ENCODE assay signal across 17 mouse cellular contexts in genomic region chr7:101449855-101450254, GRCm38 (mm10). TPM values are rescaled to one million over a fixed set of nuclear protein-coding genes. Genes with fewer than 3 reads are reported as not detected.
DNase-seq lines count a peak whose midpoint lies in the region; TF ChIP-seq lines count a peak whose summit lies in the region.
"Had no signal": no experiment of that assay in that cellular context is flagged by ENCODE, and none has a peak within 500 bp of the region (broad histone marks: within the 10 kb centered on the region; RNA-seq: fewer than 3 reads in every experiment).

No protein-coding gene starts in this region.

- 6% methylated on average over 3 of the region's 3 CpGs for WGBS in cerebellum, adult 2 months
- 41% methylated on average over 3 of the region's 3 CpGs for WGBS in heart, embryonic 10.5 days

- no peak overlapping the region for H3K27ac ChIP-seq in cerebellum, adult 2 months (ENCODE audit: insufficient read depth, low read length)
- H3K27ac ChIP-seq in heart, embryonic 10.5 days = no peak overlapping the region
- H3K27ac ChIP-seq: neural tube, embryonic 15.5 days had no signal

- TF ChIP-seq CTCF in cerebellum, adult 2 months (IDR thresholded peaks at IDR 0.05; ENCODE audit: borderline replicate concordance, insufficient read depth, low read depth, low read length) = no peak

- DNase-seq in adrenal gland, postnatal 10 days = peak; percentile 63
- no peak for DNase-seq in adrenal gland, adult 8-10 months
- DNase-seq in 3134 (ENCODE audit: extremely low read depth, insufficient read length, low spot score) (peak; percentile 85), MN1 (ENCODE audit: low spot score) (peak; percentile 73)
- DNase-seq in adrenal gland, postnatal 36 days = peak; percentile 67 to 73
- DNase-seq in lung, postnatal 4 days = no peak
- DNase-seq in cerebellum, adult 2 months = no peak
- no peak for DNase-seq in heart, embryonic 10.5 days (ENCODE audit: low spot score)

- H3K36me3 ChIP-seq in heart, embryonic 10.5 days = no peaks in the 10 kb centered on the region
- H3K36me3 ChIP-seq: neural tube, embryonic 15.5 days had no signal

- no peak for TF ChIP-seq POLR2A in cerebellum, adult 2 months (IDR thresholded peaks at IDR 0.05; ENCODE audit: borderline replicate concordance, insufficient read depth, low read length)

- peaks cover 3% of the 10 kb centered on the region; the same call in 1 of the 2 replicates for H3K4me1 ChIP-seq in cerebellum, adult 2 months (ENCODE audit: control insufficient read depth, insufficient read depth, low read length)
- peaks cover 11% of the 10 kb centered on the region for H3K4me1 ChIP-seq in heart, embryonic 10.5 days

- no peaks in the 10 kb centered on the region; the same call in 1 of the 2 replicates for H3K27me3 ChIP-seq in cerebellum, adult 2 months (ENCODE audit: control insufficient read depth, insufficient read depth, low read length)
- peaks cover 56% of the 10 kb centered on the region for H3K27me3 ChIP-seq in heart, embryonic 10.5 days (ENCODE audit: insufficient read depth, poor library complexity, severe bottlenecking)

- no peak overlapping the region for H3K4me3 ChIP-seq in cerebellum, adult 2 months (replicated peaks; ENCODE audit: insufficient read depth, low read depth, low read length)
- no peak overlapping the region for H3K4me3 ChIP-seq in heart, embryonic 10.5 days

- no peaks in the 10 kb centered on the region for H3K9me3 ChIP-seq in heart, embryonic 10.5 days
- H3K9me3 ChIP-seq: neural tube, embryonic 15.5 days had no signal

RNA-seq across cellular contexts. Expression of gene Pde2a, which starts 28.4 kb away (rescaled TPM):
- total RNA-seq in adrenal gland, postnatal 10 days (2021) = 100 to 1,000 TPM; 113 to 120 TPM
- total RNA-seq in adrenal gland, adult 8-10 months (2022) = 100 to 1,000 TPM; 219 to 291 (median 255) TPM
- total RNA-seq in adrenal gland, postnatal 36 days (2021) = 100 to 1,000 TPM; 163 to 207 TPM
- polyA plus RNA-seq in cerebellum, adult 2 months (2012; rRNA removed) = 26.6 and 29.6 TPM in 2 replicates
- polyA plus RNA-seq in heart, embryonic 10.5 days (2016; fragmentation: Nextera tagmentation; extraction: Ambion mirVana) = 1.6 and 12.0 TPM in 2 replicates

RNA-seq across cellular contexts. Expression of gene Gm45837, which starts 39.2 kb away (rescaled TPM):
- total RNA-seq in adrenal gland, postnatal 10 days (2021) = 1 to 10 TPM in 1 of 2 experiments, not detected in 1; 3.7 TPM
- total RNA-seq in adrenal gland, adult 8-10 months (2022) = 1 to 10 TPM in 2 of 4 experiments, not detected in 2; 4.4 to 8.6 TPM
- 1 to 10 TPM in 1 of 2 experiments, not detected in 1; 3.8 TPM for total RNA-seq in adrenal gland, postnatal 36 days (2021)
- polyA plus RNA-seq in cerebellum, adult 2 months (2012; rRNA removed) = 0.52 and 1.2 TPM in 2 replicates
- 3.3 TPM in 1 of 2 replicates, not detected in the other for polyA plus RNA-seq in heart, embryonic 10.5 days (2016; fragmentation: Nextera tagmentation; extraction: Ambion mirVana)
- total RNA-seq: layer of hippocampus, postnatal 25 days; liver, adult 2 months; megakaryocyte progenitor cell, adult 5-6 weeks; midbrain, postnatal 0 days had no signal
- polyA plus RNA-seq: embryonic facial prominence, embryonic 14.5 days; forebrain, embryonic 14.5 days; liver, adult 2 months; midbrain, embryonic 11.5 days; midbrain, postnatal 0 days; thymus, adult 2 months had no signal

Comparison
In these comparisons a context has a peak if more than half of its experiments do, and no peak if none do; other contexts are left out.
1. DNase-seq: peak in adrenal gland, postnatal 10 days (single experiment), 3134 (single experiment), MN1 (single experiment) and adrenal gland, postnatal 36 days (2 of 2); none in adrenal gland, adult 8-10 months (single experiment), lung, postnatal 4 days (0 of 2), cerebellum, adult 2 months (0 of 2) and heart, embryonic 10.5 days (single experiment).